Mouse (Mus musculus): ENCODE results near the gene Duoxa1.

DNA sequence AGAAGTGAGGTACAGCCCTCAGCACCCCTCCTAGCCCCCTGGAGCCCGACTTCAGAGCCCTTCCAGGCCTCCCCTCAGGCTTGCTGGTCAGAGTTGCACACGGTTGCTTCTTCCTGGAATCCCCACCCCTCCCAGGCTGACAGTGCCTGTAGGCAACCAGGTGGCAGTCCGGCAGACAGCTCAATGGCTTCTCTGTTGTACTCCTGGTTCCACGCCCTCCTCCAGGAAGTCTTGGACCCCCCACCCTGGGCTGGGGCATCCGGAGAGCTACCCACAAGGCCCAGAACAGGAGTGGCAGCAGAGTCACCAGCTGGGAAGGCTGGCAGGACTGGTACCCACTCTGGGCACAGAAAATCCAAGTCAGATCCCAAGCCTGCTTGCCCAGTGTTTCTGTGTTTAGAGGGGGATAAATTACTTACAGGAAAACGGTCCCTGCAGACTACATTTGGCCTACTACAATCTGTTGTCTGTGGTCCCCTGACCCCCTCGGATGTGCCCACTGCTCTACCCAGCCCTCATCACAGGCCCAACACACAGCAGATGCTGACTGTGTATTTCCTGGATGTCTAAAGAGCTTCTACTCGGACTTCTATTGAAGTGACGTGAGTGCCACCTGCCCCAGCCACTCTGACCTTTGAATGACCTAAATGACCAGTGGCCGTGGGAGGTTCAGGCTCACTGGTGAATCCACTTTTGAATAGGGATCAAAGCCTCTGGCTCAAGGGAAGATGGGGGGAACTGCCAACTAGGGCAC lies 48.5 kb upstream of the Duoxa1 start:
- no peak for TF ChIP-seq CTCF (IDR thresholded peaks at IDR 0.05 in 2 of 3, conservative IDR thresholded peaks at IDR 0.05 in 1 of 3; ENCODE audit: control insufficient read depth in 1 of 3, insufficient read depth in 1 of 3, low read depth in 2 of 3, low read length in 3 of 3, poor library complexity in 1 of 3, severe bottlenecking in 1 of 3)
- no peak for TF ChIP-seq E2F4 (IDR thresholded peaks at IDR 0.05; ENCODE audit: borderline replicate concordance, low read depth, low read length)
- TF ChIP-seq ELF1 (IDR thresholded peaks at IDR 0.05; ENCODE audit: low read depth, low read length), result no peak
- no peak for TF ChIP-seq GATA1 (IDR thresholded peaks at IDR 0.05; ENCODE audit: low read depth, low read length)

Data from MEL (cell line).